Mouse (Mus musculus) forebrain, embryonic 16.5 days (tissue): ENCODE results near the gene Prss35. TPM values are rescaled to one million over a fixed set of nuclear protein-coding genes. Genes with fewer than 3 reads are reported as not detected.

Experiments
- ATAC-seq: fragments of 200-750 bp; cut with Nextera tagmentation; 2 replicates; pipeline ENCODE4 v1.8.0; 2017; ENCODE audit warnings: mild to moderate bottlenecking, moderate library complexity
- H3K27ac ChIP-seq: fragments of 300-500 bp; sonication (generic); 2 replicates; pipeline ENCODE4 v1.5.1; 2014; ENCODE audit warnings: low read length, control low read depth
- H3K27me3 ChIP-seq: fragments of 300-500 bp; sonication (generic); replicated peaks from 2 replicates; pipeline ENCODE4 v1.6.1; 2014; ENCODE audit warnings: low read length; ENCODE audit not compliant: control insufficient read depth, insufficient read depth
- H3K36me3 ChIP-seq: fragments of 300-500 bp; sonication (generic); 2 replicates; pipeline ENCODE4 v1.6.1; 2014; ENCODE audit not compliant: control insufficient read depth, insufficient read depth
- H3K4me1 ChIP-seq: fragments of 300-500 bp; sonication (generic); replicated peaks from 2 replicates; pipeline ENCODE4 v1.6.1; 2014; ENCODE audit warnings: low read length; ENCODE audit not compliant: control insufficient read depth, insufficient read depth
- H3K4me2 ChIP-seq: fragments of 300-500 bp; sonication (generic); 2 replicates; pipeline ENCODE4 v1.6.1; 2014; ENCODE audit warnings: mild to moderate bottlenecking, low read length, control low read depth
- H3K4me3 ChIP-seq: fragments of 300-500 bp; sonication (generic); replicated peaks from 2 replicates; pipeline ENCODE4 v1.5.1; 2014; ENCODE audit warnings: mild to moderate bottlenecking, low read length, control low read depth
- H3K9ac ChIP-seq: fragments of 300-500 bp; sonication (generic); replicated peaks from 2 replicates; pipeline ENCODE4 v1.6.1; 2014; ENCODE audit warnings: low read depth, low read length, control low read depth
- H3K9me3 ChIP-seq: fragments of 300-500 bp; sonication (generic); 2 replicates; pipeline ENCODE4 v1.6.1; 2016; ENCODE audit warnings: low read length; ENCODE audit not compliant: control insufficient read depth
- WGBS: fragments of 180-500 bp; shearing (Covaris S2); extraction: QIAGEN DNeasy Blood & Tissue Kit; methylation state at CpG from one replicate; pipeline ENCODE4 v1.1.7; 2014; 5-methylcytosine and 5-hydroxymethylcytosine counted together
- polyA plus RNA-seq: library from polyadenylated mRNA; unstranded; fragments of >200 nt; fragmentation: Nextera tagmentation; extraction: Ambion mirVana; gene quantifications from 2 replicates; pipeline ENCODE4 v1.2.1, GENCODE M21; 2015

The Prss35 gene
- 0.90 and 2.3 TPM in 2 replicates for polyA plus RNA-seq

DNA sequence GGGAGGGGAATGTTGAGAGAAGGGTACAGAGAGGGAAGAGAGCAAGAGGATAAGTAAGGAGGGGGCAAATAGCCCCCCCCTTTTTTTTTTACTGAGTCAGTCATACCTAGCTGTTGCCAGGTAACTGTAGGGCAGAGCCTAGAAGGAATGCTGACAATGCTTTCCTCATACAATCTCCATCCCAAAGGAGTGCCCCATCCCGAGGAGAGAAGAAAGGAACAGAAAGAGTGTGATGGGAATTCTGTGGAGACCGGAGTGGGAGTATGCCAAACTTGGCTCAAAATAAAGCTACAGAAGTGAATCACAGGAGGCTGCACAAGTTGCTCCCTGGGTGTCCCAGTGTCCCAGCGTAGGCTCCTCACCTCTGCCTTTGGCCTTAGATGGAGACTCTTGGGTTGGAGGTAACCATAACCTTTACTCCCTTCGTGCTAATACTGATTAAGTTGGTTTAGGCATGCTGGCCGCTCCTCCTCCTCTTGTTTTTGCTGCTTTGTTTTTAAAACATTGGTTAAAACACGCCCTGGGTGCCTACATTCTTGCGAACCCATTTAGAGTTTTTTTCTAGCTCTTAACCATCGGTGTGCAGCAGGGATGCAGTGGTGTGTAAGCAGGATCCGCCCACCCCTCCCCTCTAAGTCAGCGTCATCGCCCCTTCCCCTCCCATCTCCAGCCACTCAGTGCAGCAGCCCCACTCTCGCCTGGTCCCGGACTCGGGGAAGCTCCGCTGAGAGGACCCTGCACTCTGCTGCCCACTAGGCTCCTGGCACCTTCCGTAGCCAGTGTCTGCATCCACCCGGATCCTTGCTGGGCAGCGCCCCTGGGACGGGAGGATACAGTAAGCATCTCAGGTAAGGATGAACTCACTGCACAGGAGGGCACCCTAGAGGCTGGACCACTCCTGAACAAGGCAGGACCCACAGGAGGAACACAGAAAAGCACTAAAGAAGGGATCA is at the start of gene Prss35:
TSS of gene Prss35 (plus strand) at position 691 of the 953 bp plus-strand sequence.
- Histone ChIP-seq H3K9me3 (no peaks in the 10 kb centered on the region), H3K27me3 (no peaks in the 10 kb centered on the region), H3K4me3 (peak within 1 kb of the TSS; percentile 39), H3K27ac (no peak within 1 kb of the TSS), H3K36me3 (no peaks in the 10 kb centered on the region), H3K4me1 (peaks cover 12% of the 10 kb centered on the region), H3K9ac (peak within 1 kb of the TSS; percentile 42; the same call in 1 of the 2 replicates), H3K4me2 (peak within 1 kb of the TSS; percentile 73)
- WGBS: under 1% methylated on average over 19 of the region's 19 CpGs
- peak; percentile 88 for ATAC-seq

DNA sequence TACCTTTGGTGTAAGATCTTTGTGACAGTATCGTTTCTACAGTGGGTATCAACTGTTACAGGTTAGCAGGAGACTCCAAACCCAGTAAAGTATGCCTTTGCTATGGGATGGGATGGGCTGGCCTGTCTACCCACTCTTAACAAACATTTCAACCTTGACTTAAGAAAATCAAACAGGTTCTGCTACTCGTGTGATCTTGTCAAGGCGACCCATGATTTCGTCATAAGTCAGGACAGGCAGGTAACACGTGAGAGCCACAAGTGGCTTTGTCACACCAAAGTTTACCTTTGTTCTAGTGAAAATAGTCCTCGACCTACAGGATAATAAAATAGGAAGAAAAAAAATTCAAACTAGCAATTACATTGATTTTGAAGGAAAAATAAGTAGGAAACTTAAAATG is 49.5 kb upstream of the Prss35 start:
- Histone ChIP-seq H3K4me3 (no peak overlapping the region), H3K4me2 (no peak overlapping the region), H3K9ac (no peak overlapping the region), H3K4me1 (peaks cover 3% of the 10 kb centered on the region), H3K27me3 (no peaks in the 10 kb centered on the region), H3K9me3 (no peaks in the 10 kb centered on the region), H3K27ac (no peak overlapping the region), H3K36me3 (no peaks in the 10 kb centered on the region)
- ATAC-seq: no peak
- WGBS: 94% methylated on average over 6 of the region's 6 CpGs

DNA sequence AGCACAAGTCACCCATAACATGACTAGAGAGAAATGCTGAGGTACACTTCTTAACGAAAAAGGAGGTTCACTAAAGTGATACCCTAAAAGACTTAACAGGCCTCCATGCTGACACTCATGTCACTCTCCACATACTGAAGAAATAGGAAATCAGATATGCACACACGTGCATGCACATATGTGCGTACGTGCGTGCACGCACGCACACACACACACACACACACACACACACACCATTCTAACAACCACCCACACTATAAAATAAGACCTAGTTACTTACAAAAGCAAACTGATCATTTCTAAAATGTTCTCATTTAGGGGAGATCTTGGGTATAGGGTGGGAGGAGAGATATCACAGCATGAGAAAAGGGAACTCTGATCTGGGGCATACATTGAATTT is 48.8 kb upstream of the Prss35 start:
- peaks cover 3% of the 10 kb centered on the region for H3K4me1 ChIP-seq
- no peak overlapping the region for H3K9ac ChIP-seq
- no peaks in the 10 kb centered on the region for H3K36me3 ChIP-seq
- H3K9me3 ChIP-seq: no peaks in the 10 kb centered on the region
- 92% methylated on average over 7 of the region's 7 CpGs for WGBS
- no peak overlapping the region for H3K27ac ChIP-seq
- no peak overlapping the region for H3K4me2 ChIP-seq
- no peaks in the 10 kb centered on the region for H3K27me3 ChIP-seq
- ATAC-seq: no peak
- no peak overlapping the region for H3K4me3 ChIP-seq

DNA sequence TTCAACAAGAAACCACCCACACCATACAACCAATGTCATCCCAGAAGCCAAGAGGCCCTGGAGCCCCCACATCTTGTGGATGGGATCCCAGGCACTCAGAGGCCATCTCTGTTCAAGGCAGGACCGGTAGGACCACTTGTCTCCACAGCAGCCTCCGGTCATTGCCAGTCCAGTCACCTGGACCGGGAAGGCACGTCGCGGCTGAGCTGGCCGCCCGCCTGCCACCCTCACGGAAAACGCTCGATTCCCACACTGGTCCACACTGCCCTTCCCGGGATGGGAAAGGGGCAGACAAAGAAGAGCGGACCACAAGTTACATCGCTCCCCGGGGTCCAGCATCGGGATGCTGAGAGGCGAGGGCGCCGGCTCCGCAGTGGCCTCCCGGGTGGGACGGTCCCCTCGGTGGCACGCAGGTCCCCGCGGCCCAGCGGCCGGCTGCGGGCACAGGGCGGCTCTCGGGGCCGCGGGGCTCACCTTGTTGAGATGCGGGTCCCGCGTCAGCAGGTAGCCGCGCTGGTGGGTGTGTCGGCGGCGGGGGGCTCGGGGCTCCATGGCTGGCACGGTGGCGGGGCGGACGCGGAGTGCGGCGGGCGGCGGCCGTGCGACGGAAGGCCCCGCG is 48.1 kb upstream of the Prss35 start:
- Histone ChIP-seq H3K27ac (peak overlapping the region; percentile 14; the same call in 1 of the 2 replicates), H3K9me3 (no peaks in the 10 kb centered on the region), H3K27me3 (no peaks in the 10 kb centered on the region), H3K9ac (peak overlapping the region; percentile 89), H3K4me2 (peak overlapping the region; percentile 82), H3K36me3 (no peaks in the 10 kb centered on the region), H3K4me1 (peaks cover 3% of the 10 kb centered on the region), H3K4me3 (peak overlapping the region; percentile 77)
- under 1% methylated on average over 42 of the region's 56 CpGs for WGBS
- ATAC-seq: peak; percentile 76

DNA sequence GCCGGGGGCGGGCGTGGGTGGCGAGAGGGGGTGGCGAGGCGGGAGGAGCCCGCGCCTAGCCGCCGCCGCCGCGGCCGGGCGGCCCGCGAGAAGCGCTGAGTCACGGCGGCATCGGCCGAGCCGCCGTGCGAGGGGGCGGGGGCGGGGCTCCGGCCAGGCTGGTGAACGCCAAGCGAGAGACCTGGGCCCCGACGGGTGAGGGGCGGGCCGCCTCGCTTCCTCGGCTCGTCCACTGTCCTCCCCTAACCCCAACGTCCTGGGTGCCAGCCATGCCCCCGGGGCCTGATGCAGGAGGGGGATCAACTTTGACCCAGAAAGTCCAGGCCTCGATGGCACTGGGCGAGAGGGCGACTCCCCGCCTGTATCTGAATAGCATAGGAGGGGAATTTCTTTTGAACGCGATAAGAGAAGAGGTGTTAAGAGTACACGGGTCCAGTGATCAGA is 47.6 kb upstream of the Prss35 start, which contains the start of gene Me1:
TSS of gene Me1 (minus strand) at position 136 of the 444 bp plus-strand sequence.
- ATAC-seq: peak; percentile 76
- under 1% methylated on average over 41 of the region's 46 CpGs for WGBS

DNA sequence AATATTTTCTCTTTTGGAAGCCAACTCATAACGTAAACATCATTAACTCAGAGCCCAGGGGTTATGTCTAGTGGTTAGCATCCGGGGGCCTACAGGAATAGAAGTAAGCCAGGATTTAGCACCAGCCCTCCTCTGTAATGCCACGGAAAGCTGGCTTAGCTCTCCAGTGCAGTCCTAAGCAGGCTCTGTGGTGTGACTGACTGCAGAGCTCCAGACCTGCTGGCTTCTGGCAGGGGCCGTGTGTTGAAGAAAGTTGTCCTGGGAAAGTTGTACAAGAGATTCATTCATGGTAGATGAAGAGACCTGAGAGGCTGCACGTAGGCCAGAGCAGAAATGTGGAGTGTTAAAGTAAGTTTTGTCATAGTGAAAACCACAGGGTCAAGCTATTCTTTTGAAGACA is 42.2 kb upstream of the Prss35 start:
- no peaks in the 10 kb centered on the region for H3K9me3 ChIP-seq
- no peak overlapping the region for H3K27ac ChIP-seq
- no peak for ATAC-seq
- H3K36me3 ChIP-seq: no peaks in the 10 kb centered on the region
- H3K27me3 ChIP-seq: no peaks in the 10 kb centered on the region
- no peak overlapping the region for H3K4me3 ChIP-seq
- H3K4me2 ChIP-seq: no peak overlapping the region
- 31% methylated on average over 5 of the region's 5 CpGs for WGBS
- no peak overlapping the region for H3K9ac ChIP-seq
- no peaks in the 10 kb centered on the region for H3K4me1 ChIP-seq

More for the DNA sequence above, 47.6 kb upstream of the Prss35 start, which contains the start of gene Me1:
- H3K27me3 ChIP-seq: no peaks in the 10 kb centered on the region
- H3K4me1 ChIP-seq: peaks cover 3% of the 10 kb centered on the region
- H3K4me2 ChIP-seq: peak within 1 kb of the TSS; percentile 82
- no peaks in the 10 kb centered on the region for H3K36me3 ChIP-seq
- H3K9me3 ChIP-seq: no peaks in the 10 kb centered on the region
- peak within 1 kb of the TSS; percentile 77 for H3K4me3 ChIP-seq
- peak within 1 kb of the TSS; percentile 89 for H3K9ac ChIP-seq
- peak within 1 kb of the TSS; percentile 14; the same call in 1 of the 2 replicates for H3K27ac ChIP-seq

DNA sequence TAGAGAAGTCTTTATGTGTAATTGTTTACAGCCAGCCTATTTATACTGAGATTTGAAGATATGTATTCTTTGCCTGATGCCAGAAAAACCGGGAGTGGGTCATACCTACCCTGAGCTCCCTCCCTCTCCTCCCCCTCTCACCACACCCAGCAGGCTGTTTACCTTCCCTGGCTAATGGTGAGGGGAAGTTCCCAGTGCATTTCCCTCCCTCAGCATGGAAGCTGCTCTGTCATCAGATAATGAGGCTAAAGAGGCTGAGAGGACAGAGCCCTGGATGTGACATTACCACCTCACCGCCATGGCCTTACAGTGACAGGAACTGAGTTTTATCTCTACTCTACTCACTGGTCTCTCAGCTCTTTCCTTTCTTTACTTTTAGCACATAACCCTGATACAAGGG is 41.6 kb upstream of the Prss35 start:
- Histone ChIP-seq H3K4me3 (no peak overlapping the region), H3K27me3 (no peaks in the 10 kb centered on the region), H3K4me1 (no peaks in the 10 kb centered on the region), H3K4me2 (no peak overlapping the region), H3K36me3 (no peaks in the 10 kb centered on the region), H3K27ac (no peak overlapping the region), H3K9ac (no peak overlapping the region), H3K9me3 (no peaks in the 10 kb centered on the region)
- no peak for ATAC-seq
- 19% methylated on average over 2 of the region's 2 CpGs for WGBS

DNA sequence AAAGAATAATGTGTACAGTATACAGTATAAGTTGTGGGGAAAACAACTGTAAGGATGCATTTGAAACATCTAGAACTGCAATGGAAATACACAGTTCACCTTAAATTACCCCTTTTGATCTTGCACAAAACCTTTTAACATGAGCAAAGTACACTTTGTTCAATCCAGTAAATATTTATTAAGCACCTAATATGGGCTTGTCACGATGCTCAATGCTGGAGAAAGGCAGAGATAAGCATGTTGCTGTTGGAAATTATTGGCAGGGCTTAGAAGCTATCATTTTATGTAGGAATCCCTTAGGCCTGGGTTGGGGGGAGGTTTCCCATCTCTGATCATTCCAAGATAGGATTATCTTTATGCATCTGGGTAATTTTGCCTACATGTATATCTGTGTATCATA is 36.0 kb upstream of the Prss35 start:
- no peaks in the 10 kb centered on the region for H3K27me3 ChIP-seq
- no peaks in the 10 kb centered on the region for H3K36me3 ChIP-seq
- H3K9ac ChIP-seq: no peak overlapping the region
- no peaks in the 10 kb centered on the region for H3K9me3 ChIP-seq
- ATAC-seq: no peak
- no peak overlapping the region for H3K27ac ChIP-seq
- no peak overlapping the region for H3K4me2 ChIP-seq
- H3K4me3 ChIP-seq: no peak overlapping the region
- WGBS: 75% methylated on average over 1 of the region's 1 CpGs
- H3K4me1 ChIP-seq: no peaks in the 10 kb centered on the region

DNA sequence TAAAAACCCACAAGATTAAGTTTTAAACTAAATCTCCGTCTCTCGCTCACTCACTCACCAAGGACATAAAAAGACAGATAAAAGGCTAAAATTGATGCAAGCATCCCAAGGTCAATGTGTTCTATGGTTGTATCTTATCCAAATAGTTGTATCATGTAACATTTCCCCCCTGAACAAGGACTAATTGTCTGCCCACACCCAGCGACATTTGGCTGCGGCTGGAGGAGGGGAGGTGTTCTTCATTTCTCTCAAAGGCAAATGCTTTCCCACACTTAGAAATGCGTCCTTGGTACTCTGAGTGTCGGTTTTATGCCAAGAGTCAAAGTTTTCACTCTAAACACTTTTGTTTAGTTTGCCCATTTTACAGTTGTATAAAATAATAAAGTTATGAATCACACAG is 34.5 kb upstream of the Prss35 start:
- Histone ChIP-seq H3K9me3 (no peaks in the 10 kb centered on the region), H3K4me2 (no peak overlapping the region), H3K9ac (no peak overlapping the region), H3K27ac (no peak overlapping the region), H3K4me1 (no peaks in the 10 kb centered on the region), H3K27me3 (no peaks in the 10 kb centered on the region), H3K36me3 (no peaks in the 10 kb centered on the region), H3K4me3 (no peak overlapping the region)
- no peak for ATAC-seq
- 80% methylated on average over 6 of the region's 6 CpGs for WGBS
